Mouse (Mus musculus) heart, embryonic 11.5 days (tissue): ENCODE measurements around the gene Gm16223. TPM values are rescaled to one million over a fixed set of nuclear protein-coding genes. Genes with fewer than 3 reads are reported as not detected.

ENCODE experiments used
- ATAC-seq: fragments of 200-750 bp; cut with Nextera tagmentation; replicated peaks from 2 replicates; pipeline ENCODE4 v1.8.0; 2017; ENCODE audit warnings: moderate library complexity; ENCODE audit not compliant: insufficient number of reproducible peaks, low FRiP score, low TSS enrichment
- H3K27ac ChIP-seq: fragments of 300-500 bp; sonication (generic); 2 replicates; pipeline ENCODE4 v1.5.1; 2014; ENCODE audit warnings: mild to moderate bottlenecking, low read depth, low read length
- H3K27me3 ChIP-seq: fragments of 300-500 bp; sonication (generic); 2 replicates; pipeline ENCODE4 v1.6.1; 2014; ENCODE audit warnings: mild to moderate bottlenecking, low read length, mixed read lengths; ENCODE audit not compliant: control insufficient read depth, insufficient read depth
- H3K36me3 ChIP-seq: fragments of 300-500 bp; sonication (generic); 2 replicates; pipeline ENCODE4 v1.6.1; 2014; ENCODE audit warnings: mild to moderate bottlenecking, low read length, moderate library complexity, mixed read lengths; ENCODE audit not compliant: control insufficient read depth, insufficient read depth
- H3K4me1 ChIP-seq: fragments of 300-500 bp; sonication (generic); 2 replicates; pipeline ENCODE4 v1.6.1; 2014; ENCODE audit warnings: low read length; ENCODE audit not compliant: control insufficient read depth, insufficient read depth
- H3K4me2 ChIP-seq: fragments of 300-500 bp; sonication (generic); 2 replicates; pipeline ENCODE4 v1.6.1; 2014; ENCODE audit warnings: mild to moderate bottlenecking, moderate library complexity
- H3K4me3 ChIP-seq: fragments of 300-500 bp; sonication (generic); 2 replicates; pipeline ENCODE4 v1.5.1; 2014; ENCODE audit warnings: low read depth, low read length
- H3K9ac ChIP-seq: fragments of 300-500 bp; sonication (generic); 2 replicates; pipeline ENCODE4 v1.6.1; 2014; ENCODE audit warnings: mild to moderate bottlenecking, low read depth, low read length, moderate library complexity
- H3K9me3 ChIP-seq: fragments of 300-500 bp; sonication (generic); replicated peaks from 2 replicates; pipeline ENCODE4 v1.6.1; 2016; ENCODE audit warnings: low read length; ENCODE audit not compliant: control insufficient read depth
- WGBS: fragments of 180-500 bp; shearing (Covaris S2); extraction: QIAGEN DNeasy Blood & Tissue Kit; methylation state at CpG from one replicate; pipeline ENCODE4 v1.1.7; 2014; ENCODE audit not compliant: insufficient replicate concordance; 5-methylcytosine and 5-hydroxymethylcytosine counted together
- polyA plus RNA-seq: library from polyadenylated mRNA; unstranded; fragments of >200 nt; fragmentation: Nextera tagmentation; extraction: Ambion mirVana; gene quantifications from 2 replicates; pipeline ENCODE4 v1.2.1, GENCODE M21; 2014

The Gm16223 gene
- polyA plus RNA-seq, 1 experiment from 2014 or later: not detected

- Histone ChIP-seq H3K4me2 (no peak overlapping the region), H3K4me3 (no peak overlapping the region), H3K9ac (no peak overlapping the region), H3K36me3 (no peaks in the 10 kb centered on the region), H3K4me1 (no peaks in the 10 kb centered on the region), H3K9me3 (no peaks in the 10 kb centered on the region), H3K27me3 (no peaks in the 10 kb centered on the region), H3K27ac (no peak overlapping the region)
- ATAC-seq: no peak
- 48% methylated on average over 1 of the region's 1 CpGs for WGBS
These were observed 424 bp downstream of the Gm16223 start for GRCm38 (mm10) chr5:42068188-42068579.

GRCm38 (mm10) chr5:42116586-42117346 is 49.0 kb downstream of the Gm16223 start:
- no peak overlapping the region for H3K4me2 ChIP-seq
- WGBS: 79% methylated on average over 5 of the region's 5 CpGs
- H3K36me3 ChIP-seq: no peaks in the 10 kb centered on the region
- no peak overlapping the region for H3K4me3 ChIP-seq
- H3K9ac ChIP-seq: no peak overlapping the region
- ATAC-seq: no peak
- H3K27ac ChIP-seq: no peak overlapping the region
- no peaks in the 10 kb centered on the region for H3K9me3 ChIP-seq
- H3K4me1 ChIP-seq: no peaks in the 10 kb centered on the region
- H3K27me3 ChIP-seq: no peaks in the 10 kb centered on the region

- Histone ChIP-seq H3K9me3 (no peaks in the 10 kb centered on the region), H3K27me3 (no peaks in the 10 kb centered on the region), H3K4me1 (no peaks in the 10 kb centered on the region), H3K9ac (no peak overlapping the region), H3K4me2 (no peak overlapping the region), H3K36me3 (no peaks in the 10 kb centered on the region), H3K27ac (no peak overlapping the region), H3K4me3 (no peak overlapping the region)
- no peak for ATAC-seq
These were observed 57.8 kb downstream of the Gm16223 start for GRCm38 (mm10) chr5:42125562-42125961.

GRCm38 (mm10) chr5:42155626-42156025 is 87.9 kb downstream of the Gm16223 start:
- WGBS: 76% methylated on average over 3 of the region's 3 CpGs

GRCm38 (mm10) chr5:42164731-42165130 is 97.0 kb downstream of the Gm16223 start:
- WGBS: 66% methylated on average over 2 of the region's 2 CpGs
- Histone ChIP-seq H3K9ac (no peak overlapping the region), H3K4me1 (no peaks in the 10 kb centered on the region), H3K36me3 (no peaks in the 10 kb centered on the region), H3K27me3 (no peaks in the 10 kb centered on the region), H3K27ac (no peak overlapping the region), H3K9me3 (no peaks in the 10 kb centered on the region), H3K4me3 (no peak overlapping the region), H3K4me2 (no peak overlapping the region)
- no peak for ATAC-seq

More at GRCm38 (mm10) chr5:42155626-42156025, 87.9 kb downstream of the Gm16223 start:
- Histone ChIP-seq H3K9ac (no peak overlapping the region), H3K27me3 (no peaks in the 10 kb centered on the region), H3K4me3 (no peak overlapping the region), H3K4me2 (no peak overlapping the region), H3K4me1 (no peaks in the 10 kb centered on the region), H3K27ac (no peak overlapping the region), H3K36me3 (no peaks in the 10 kb centered on the region), H3K9me3 (no peaks in the 10 kb centered on the region)
- ATAC-seq: no peak

- WGBS: 69% methylated on average over 1 of the region's 1 CpGs
- no peaks in the 10 kb centered on the region for H3K27me3 ChIP-seq
- no peaks in the 10 kb centered on the region for H3K9me3 ChIP-seq
- no peak for ATAC-seq
- no peak overlapping the region for H3K4me3 ChIP-seq
- no peaks in the 10 kb centered on the region for H3K36me3 ChIP-seq
- no peaks in the 10 kb centered on the region for H3K4me1 ChIP-seq
- H3K4me2 ChIP-seq: no peak overlapping the region
- no peak overlapping the region for H3K27ac ChIP-seq
- H3K9ac ChIP-seq: no peak overlapping the region
These were observed 98.6 kb downstream of the Gm16223 start for GRCm38 (mm10) chr5:42166311-42166710.

- no peaks in the 10 kb centered on the region for H3K27me3 ChIP-seq
- H3K27ac ChIP-seq: no peak overlapping the region
- H3K36me3 ChIP-seq: no peaks in the 10 kb centered on the region
- no peaks in the 10 kb centered on the region for H3K9me3 ChIP-seq
- WGBS: 83% methylated on average over 3 of the region's 3 CpGs
- H3K9ac ChIP-seq: no peak overlapping the region
- H3K4me2 ChIP-seq: no peak overlapping the region
- no peaks in the 10 kb centered on the region for H3K4me1 ChIP-seq
- ATAC-seq: no peak
- no peak overlapping the region for H3K4me3 ChIP-seq
These were observed 100.3 kb downstream of the Gm16223 start for GRCm38 (mm10) chr5:42168071-42168470.

- Histone ChIP-seq H3K4me2 (no peak overlapping the region), H3K27me3 (no peaks in the 10 kb centered on the region), H3K9ac (no peak overlapping the region), H3K36me3 (no peaks in the 10 kb centered on the region), H3K4me3 (no peak overlapping the region), H3K4me1 (no peaks in the 10 kb centered on the region), H3K9me3 (no peaks in the 10 kb centered on the region), H3K27ac (no peak overlapping the region)
- 76% methylated on average over 5 of the region's 5 CpGs for WGBS
- ATAC-seq: no peak
These were observed 101.0 kb downstream of the Gm16223 start for GRCm38 (mm10) chr5:42168785-42169184.

- H3K27me3 ChIP-seq: no peaks in the 10 kb centered on the region
- ATAC-seq: no peak
- no peak overlapping the region for H3K27ac ChIP-seq
- no peak overlapping the region for H3K4me2 ChIP-seq
- 58% methylated on average over 2 of the region's 2 CpGs for WGBS
- H3K36me3 ChIP-seq: no peaks in the 10 kb centered on the region
- no peak overlapping the region for H3K9ac ChIP-seq
- H3K9me3 ChIP-seq: no peaks in the 10 kb centered on the region
- H3K4me3 ChIP-seq: no peak overlapping the region
- H3K4me1 ChIP-seq: no peaks in the 10 kb centered on the region
These were observed 106.3 kb downstream of the Gm16223 start for GRCm38 (mm10) chr5:42174109-42174508.
